20 mouse cellular contexts compared by ENCODE assay signal in genomic region chr1:134142363-134142794, GRCm38 (mm10). TPM values are rescaled to one million over a fixed set of nuclear protein-coding genes. Genes with fewer than 3 reads are reported as not detected.
A peak's percentile ranks its signal among the peaks of the same experiment; 100 is the strongest.
DNase-seq lines count a peak whose midpoint lies in the region; ATAC-seq and TF ChIP-seq lines count a peak whose summit lies in the region.
"Had no signal": no experiment of that assay in that cellular context is flagged by ENCODE, and none has a peak within 500 bp of the region (broad histone marks: within the 10 kb centered on the region; RNA-seq: fewer than 3 reads in every experiment).

No protein-coding gene starts in this region.

- no peak overlapping the region for H3K4me2 ChIP-seq in forebrain, embryonic 14.5 days (ENCODE audit: low read length)
- H3K4me2 ChIP-seq in forebrain, embryonic 16.5 days (ENCODE audit: low read length), result no peak overlapping the region
- no peak overlapping the region for H3K4me2 ChIP-seq in hindbrain, postnatal 0 days (ENCODE audit: low read depth, low read length)
- H3K4me2 ChIP-seq in midbrain, postnatal 0 days (ENCODE audit: low read depth, low read length, poor library complexity, severe bottlenecking), result no peak overlapping the region
- H3K4me2 ChIP-seq: limb, embryonic 12.5 days; liver, embryonic 12.5 days had no signal

- DNase-seq in forebrain, embryonic 14.5 days (ENCODE audit: low spot score), result peak; percentile 61
- peak; percentile 32 for DNase-seq in hindbrain, postnatal 0 days (ENCODE audit: low spot score)
- peak; percentile 54 for DNase-seq in midbrain, postnatal 0 days (ENCODE audit: low spot score)
- no peak for DNase-seq in cerebellum, postnatal 4 days (ENCODE audit: low spot score in 2 of 2)
- no peak for DNase-seq in left cerebral cortex, postnatal 4 days
- no peak for DNase-seq in kidney, postnatal 25 days
- DNase-seq: adrenal gland, adult 2 months; cerebellum, adult 9-10 months; embryo, embryonic 11 days; kidney, adult 11 months; kidney, postnatal 14 days; layer of hippocampus, adult 9-11 months; lung, adult 2 months; spleen, adult 18-20 months; thymus, postnatal 25 days had no signal

- H3K9ac ChIP-seq in forebrain, embryonic 14.5 days (ENCODE audit: low read length), result no peak overlapping the region
- no peak overlapping the region for H3K9ac ChIP-seq in forebrain, embryonic 16.5 days (replicated peaks; ENCODE audit: low read depth, low read length)
- no peak overlapping the region for H3K9ac ChIP-seq in hindbrain, postnatal 0 days (replicated peaks; ENCODE audit: low read length)
- no peak overlapping the region for H3K9ac ChIP-seq in midbrain, postnatal 0 days (replicated peaks; ENCODE audit: low read length, poor library complexity, severe bottlenecking)
- H3K9ac ChIP-seq: limb, embryonic 12.5 days; liver, embryonic 12.5 days had no signal

- no peak overlapping the region for H3K4me3 ChIP-seq in forebrain, embryonic 14.5 days (ENCODE audit: low read depth, low read length)
- H3K4me3 ChIP-seq in forebrain, embryonic 16.5 days (replicated peaks; ENCODE audit: low read length), result no peak overlapping the region
- H3K4me3 ChIP-seq in hindbrain, postnatal 0 days (ENCODE audit: low read length), result no peak overlapping the region
- H3K4me3 ChIP-seq in midbrain, postnatal 0 days (ENCODE audit: low read depth, low read length), result no peak overlapping the region
- H3K4me3 ChIP-seq: heart, embryonic 10.5 days; limb, embryonic 12.5 days; liver, embryonic 12.5 days; megakaryocyte, embryonic 14.5 days had no signal

- H3K9me3 ChIP-seq in forebrain, embryonic 14.5 days (replicated peaks; ENCODE audit: control insufficient read depth, low read length), result no peaks in the 10 kb centered on the region
- no peaks in the 10 kb centered on the region for H3K9me3 ChIP-seq in forebrain, embryonic 16.5 days (ENCODE audit: control insufficient read depth, low read length)
- H3K9me3 ChIP-seq in hindbrain, postnatal 0 days (ENCODE audit: low read length), result no peaks in the 10 kb centered on the region
- no peaks in the 10 kb centered on the region for H3K9me3 ChIP-seq in midbrain, postnatal 0 days (ENCODE audit: low read length)
- H3K9me3 ChIP-seq: heart, embryonic 10.5 days; limb, embryonic 12.5 days; liver, embryonic 12.5 days; megakaryocyte, embryonic 14.5 days had no signal

- peak; percentile 54 for ATAC-seq in forebrain, embryonic 14.5 days
- ATAC-seq in forebrain, embryonic 16.5 days, result peak; percentile 47; the same call in 1 of the 2 replicates
- ATAC-seq in hindbrain, postnatal 0 days, result no peak
- no peak for ATAC-seq in midbrain, postnatal 0 days (ENCODE audit: low FRiP score)
- ATAC-seq: liver, embryonic 12.5 days had no signal

- 32% methylated on average over 4 of the region's 4 CpGs for WGBS in forebrain, embryonic 14.5 days
- 27% methylated on average over 4 of the region's 4 CpGs for WGBS in forebrain, embryonic 16.5 days
- 32% methylated on average over 4 of the region's 4 CpGs for WGBS in hindbrain, postnatal 0 days
- WGBS in midbrain, postnatal 0 days, result 32% methylated on average over 4 of the region's 4 CpGs

- no peak for TF ChIP-seq CTCF in hindbrain, postnatal 0 days (IDR thresholded peaks at IDR 0.05; ENCODE audit: low read depth)
- no peak for TF ChIP-seq CTCF in midbrain, postnatal 0 days (IDR thresholded peaks at IDR 0.05)

- peaks cover 9% of the 10 kb centered on the region; the same call in 1 of the 2 replicates for H3K4me1 ChIP-seq in forebrain, embryonic 14.5 days (ENCODE audit: control insufficient read depth, insufficient read depth, low read length)
- peaks cover 8% of the 10 kb centered on the region for H3K4me1 ChIP-seq in forebrain, embryonic 16.5 days (replicated peaks; ENCODE audit: control insufficient read depth, insufficient read depth, low read length)
- H3K4me1 ChIP-seq in hindbrain, postnatal 0 days (ENCODE audit: insufficient read depth, low read length), result no peaks in the 10 kb centered on the region; the same call in 1 of the 2 replicates
- H3K4me1 ChIP-seq in midbrain, postnatal 0 days (ENCODE audit: insufficient read depth, low read length), result peaks cover 9% of the 10 kb centered on the region; the same call in 1 of the 2 replicates
- H3K4me1 ChIP-seq: limb, embryonic 12.5 days; liver, embryonic 12.5 days had no signal

- H3K36me3 ChIP-seq in forebrain, embryonic 14.5 days (ENCODE audit: control insufficient read depth, insufficient read depth, low read length), result no peaks in the 10 kb centered on the region
- no peaks in the 10 kb centered on the region for H3K36me3 ChIP-seq in forebrain, embryonic 16.5 days (ENCODE audit: control insufficient read depth, insufficient read depth)
- no peaks in the 10 kb centered on the region for H3K36me3 ChIP-seq in hindbrain, postnatal 0 days (ENCODE audit: insufficient read depth, low read length)
- no peaks in the 10 kb centered on the region for H3K36me3 ChIP-seq in midbrain, postnatal 0 days (ENCODE audit: insufficient read depth, low read length)
- H3K36me3 ChIP-seq: heart, embryonic 10.5 days; limb, embryonic 12.5 days; liver, embryonic 12.5 days had no signal

- intact Hi-C loops in left cerebral cortex, postnatal 4 days (cut with DNase I), result no loop called here

- H3K27me3 ChIP-seq in forebrain, embryonic 14.5 days (replicated peaks; ENCODE audit: control insufficient read depth, insufficient read depth, low read length), result no peaks in the 10 kb centered on the region
- H3K27me3 ChIP-seq in forebrain, embryonic 16.5 days (replicated peaks; ENCODE audit: control insufficient read depth, insufficient read depth, low read length), result no peaks in the 10 kb centered on the region
- no peaks in the 10 kb centered on the region for H3K27me3 ChIP-seq in hindbrain, postnatal 0 days (ENCODE audit: insufficient read depth, low read length)
- H3K27me3 ChIP-seq in midbrain, postnatal 0 days (ENCODE audit: insufficient read depth, low read length), result no peaks in the 10 kb centered on the region
- H3K27me3 ChIP-seq: limb, embryonic 12.5 days; liver, embryonic 12.5 days had no signal

- H3K27ac ChIP-seq in forebrain, embryonic 14.5 days (ENCODE audit: low read depth, low read length), result peak overlapping the region; percentile 48
- no peak overlapping the region for H3K27ac ChIP-seq in forebrain, embryonic 16.5 days (ENCODE audit: low read length)
- H3K27ac ChIP-seq in hindbrain, postnatal 0 days, result no peak overlapping the region
- no peak overlapping the region for H3K27ac ChIP-seq in midbrain, postnatal 0 days (ENCODE audit: low read depth, low read length)
- H3K27ac ChIP-seq: heart, embryonic 10.5 days; limb, embryonic 12.5 days; liver, embryonic 12.5 days had no signal

RNA-seq across cellular contexts. Expression of gene Chit1, which starts 31.3 kb away (rescaled TPM):
- 0.13 TPM in 1 of 2 replicates, not detected in the other for polyA plus RNA-seq in forebrain, embryonic 14.5 days (2014; fragmentation: Nextera tagmentation; extraction: Ambion mirVana)
- 0.14 TPM in 1 of 2 replicates, not detected in the other for polyA plus RNA-seq in forebrain, embryonic 16.5 days (2015; fragmentation: Nextera tagmentation; extraction: Ambion mirVana)
- total RNA-seq in hindbrain, postnatal 0 days (2014; rRNA removed), result 0.14 TPM in 1 of 2 replicates, not detected in the other
- polyA plus RNA-seq in hindbrain, postnatal 0 days (2015; fragmentation: Nextera tagmentation; extraction: Ambion mirVana), result 0.46 and 0.48 TPM in 2 replicates
- total RNA-seq in midbrain, postnatal 0 days (2014; rRNA removed), result 0.24 and 0.99 TPM in 2 replicates
- polyA plus RNA-seq in midbrain, postnatal 0 days (2015; fragmentation: Nextera tagmentation; extraction: Ambion mirVana), result 0.21 and 0.48 TPM in 2 replicates
- total RNA-seq in left cerebral cortex, postnatal 4 days (2021), result under 1 TPM; 0.48 to 0.54 TPM
- total RNA-seq: adrenal gland, adult 2 months had no signal
- polyA plus RNA-seq: limb, embryonic 12.5 days had no signal

RNA-seq across cellular contexts. Expression of gene Chil1, which starts 39.6 kb away (rescaled TPM):
- polyA plus RNA-seq in forebrain, embryonic 14.5 days (2014; fragmentation: Nextera tagmentation; extraction: Ambion mirVana), result 2.5 and 3.7 TPM in 2 replicates
- 1.9 and 2.1 TPM in 2 replicates for polyA plus RNA-seq in forebrain, embryonic 16.5 days (2015; fragmentation: Nextera tagmentation; extraction: Ambion mirVana)
- total RNA-seq in hindbrain, postnatal 0 days (2014; rRNA removed), result 4.5 and 6.2 TPM in 2 replicates
- 3.1 and 4.1 TPM in 2 replicates for polyA plus RNA-seq in hindbrain, postnatal 0 days (2015; fragmentation: Nextera tagmentation; extraction: Ambion mirVana)
- 0.47 and 3.0 TPM in 2 replicates for total RNA-seq in midbrain, postnatal 0 days (2014; rRNA removed)
- 3.0 and 4.3 TPM in 2 replicates for polyA plus RNA-seq in midbrain, postnatal 0 days (2015; fragmentation: Nextera tagmentation; extraction: Ambion mirVana)
- 1 to 10 TPM; 1.1 to 2.0 TPM for total RNA-seq in left cerebral cortex, postnatal 4 days (2021)

RNA-seq across cellular contexts. Expression of gene Mybph, which starts 50.9 kb away (rescaled TPM):
- polyA plus RNA-seq in forebrain, embryonic 14.5 days (2014; fragmentation: Nextera tagmentation; extraction: Ambion mirVana), result 0.10 TPM in 1 of 2 replicates, not detected in the other
- 0.24 TPM in 1 of 2 replicates, not detected in the other for polyA plus RNA-seq in forebrain, embryonic 16.5 days (2015; fragmentation: Nextera tagmentation; extraction: Ambion mirVana)
- not detected in 2 replicates for total RNA-seq in hindbrain, postnatal 0 days (2014; rRNA removed)
- 0.08 TPM in 1 of 2 replicates, not detected in the other for polyA plus RNA-seq in hindbrain, postnatal 0 days (2015; fragmentation: Nextera tagmentation; extraction: Ambion mirVana)
- total RNA-seq in midbrain, postnatal 0 days (2014; rRNA removed), result not detected in 2 replicates
- polyA plus RNA-seq in midbrain, postnatal 0 days (2015; fragmentation: Nextera tagmentation; extraction: Ambion mirVana), result 0.12 TPM in 1 of 2 replicates, not detected in the other
- total RNA-seq in left cerebral cortex, postnatal 4 days (2021), result under 1 TPM in 1 of 2 experiments, not detected in 1; 0.18 TPM

Comparison
In these comparisons a context has a peak if more than half of its experiments do, and no peak if none do; other contexts are left out.
1. ATAC-seq: peak in forebrain, embryonic 14.5 days (single experiment) and forebrain, embryonic 16.5 days (single experiment); none in hindbrain, postnatal 0 days (single experiment) and midbrain, postnatal 0 days (single experiment).
2. DNase-seq: peak in forebrain, embryonic 14.5 days (single experiment), hindbrain, postnatal 0 days (single experiment) and midbrain, postnatal 0 days (single experiment); none in cerebellum, postnatal 4 days (0 of 2), left cerebral cortex, postnatal 4 days (single experiment) and kidney, postnatal 25 days (0 of 2).